Mouse (Mus musculus) mouse trophoblast stem cell (cell line): ENCODE data around the gene Tex10.

Source experiments
- in situ Hi-C, 2 experiments: fragments of 300-500 bp; cut with MseI, MboI; formaldehyde crosslinking; loops; 2 replicates in 1 of 2; 3 replicates in 1 of 2; pipeline ENCODE4 v1.15.1; 2025

Gene Tex10

GRCm38 (mm10) chr4:48472792-48473650 lies at the start of gene Tex10:
Tex10 (minus strand) TSS chr4:48473459.
- in situ Hi-C loops: loop anchor here in 1 of 2 experiments (10.0 kb wide), 1 partner anchor 72 kb away; no protein-coding TSS in a partner anchor

DNA sequence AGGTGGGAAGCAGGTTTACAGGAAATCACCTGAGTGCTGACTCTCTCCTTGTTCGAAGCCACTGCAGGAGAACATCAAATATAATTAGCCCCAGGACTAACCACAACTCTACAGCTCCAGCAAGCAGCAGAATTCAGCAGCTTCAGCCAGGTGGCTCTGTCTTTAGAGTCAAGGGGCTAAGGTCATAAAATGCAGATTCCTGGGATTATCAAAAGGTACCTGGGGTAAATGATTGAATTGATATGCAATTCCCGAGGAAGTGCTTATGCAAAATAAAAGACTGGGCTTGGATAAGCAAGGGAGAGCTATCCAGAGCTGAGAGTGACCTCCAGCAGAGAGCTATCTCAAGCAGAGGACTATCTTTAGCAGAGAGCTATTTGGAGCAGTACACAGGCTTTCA lies 37.6 kb upstream of the Tex10 start:
- in situ Hi-C loops: no loop called here

- in situ Hi-C loops: no loop called here
These were observed 19.3 kb upstream of the Tex10 start for GRCm38 (mm10) chr4:48492510-48492909.

DNA sequence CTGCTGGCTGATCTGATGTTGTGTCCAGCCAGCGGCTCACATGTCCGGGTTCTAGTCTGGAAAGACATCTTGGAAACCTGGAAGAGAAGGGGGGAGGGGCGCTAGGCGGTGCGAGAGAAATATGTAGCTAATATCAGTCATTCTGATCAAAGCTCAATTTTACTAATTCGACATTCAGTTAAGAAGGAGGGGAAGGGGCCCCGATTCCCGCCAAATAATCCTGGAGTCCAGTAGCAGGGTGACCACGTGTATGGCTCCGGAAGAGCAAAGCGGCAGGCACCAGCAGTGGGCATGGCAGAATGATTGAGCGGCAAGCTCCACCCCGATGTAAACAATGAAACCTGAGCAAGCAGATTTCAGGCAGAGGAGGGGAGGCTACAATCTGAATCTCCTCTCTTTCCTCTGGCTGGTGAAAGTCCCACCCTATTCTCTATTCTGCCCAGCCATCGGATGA lies 18.1 kb upstream of the Tex10 start:
- in situ Hi-C loops: no loop called here

DNA sequence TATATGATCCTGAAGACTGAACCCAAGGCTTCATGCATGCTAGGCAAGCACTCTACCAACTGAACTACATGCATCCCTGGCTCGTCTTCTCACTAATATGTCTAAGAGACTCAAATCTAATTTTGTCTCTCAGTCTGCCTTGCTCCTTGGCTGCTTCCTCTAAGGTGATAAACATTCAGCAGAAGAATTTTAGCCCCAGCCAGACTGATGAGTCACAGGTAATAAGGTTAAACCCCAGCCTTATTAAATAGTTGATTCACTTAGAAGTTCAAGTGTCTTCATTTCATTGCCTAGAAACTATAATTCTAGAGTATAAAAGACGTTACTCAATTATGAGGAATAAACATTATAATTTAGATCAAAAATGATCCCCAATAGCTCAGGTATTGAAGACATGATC lies 15.7 kb upstream of the Tex10 start:
- in situ Hi-C loops: no loop called here

DNA sequence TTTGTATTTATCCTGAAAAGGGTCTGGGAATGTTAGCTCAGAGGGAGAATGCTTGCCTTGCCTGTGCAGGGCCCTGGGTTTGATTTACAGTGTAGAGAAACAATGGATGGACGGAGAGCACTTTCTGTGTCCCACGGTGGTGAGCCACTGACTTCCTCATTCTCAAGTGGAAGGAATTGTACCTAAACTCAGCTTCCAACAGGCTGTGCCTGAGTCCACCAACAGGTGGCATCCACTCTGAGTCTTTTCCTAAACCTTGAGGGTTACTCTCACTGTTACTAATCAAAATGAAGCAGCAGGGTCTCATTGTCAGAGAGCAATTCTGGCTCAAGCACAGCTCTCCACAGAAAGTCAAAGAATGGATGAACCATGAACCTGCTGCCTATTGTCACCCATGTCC lies 8.0 kb upstream of the Tex10 start:
- in situ Hi-C loops: no loop called here

GRCm38 (mm10) chr4:48473651-48474011 lies 372 bp upstream of the Tex10 start:
- in situ Hi-C loops: loop anchor here in 1 of 2 experiments (10.0 kb wide), 1 partner anchor 71 kb away; no protein-coding TSS in a partner anchor

GRCm38 (mm10) chr4:48472052-48472791 lies 1.0 kb downstream of the Tex10 start:
- in situ Hi-C loops: loop anchor here in 1 of 2 experiments (10.0 kb wide), 1 partner anchor 73 kb away; no protein-coding TSS in a partner anchor

DNA sequence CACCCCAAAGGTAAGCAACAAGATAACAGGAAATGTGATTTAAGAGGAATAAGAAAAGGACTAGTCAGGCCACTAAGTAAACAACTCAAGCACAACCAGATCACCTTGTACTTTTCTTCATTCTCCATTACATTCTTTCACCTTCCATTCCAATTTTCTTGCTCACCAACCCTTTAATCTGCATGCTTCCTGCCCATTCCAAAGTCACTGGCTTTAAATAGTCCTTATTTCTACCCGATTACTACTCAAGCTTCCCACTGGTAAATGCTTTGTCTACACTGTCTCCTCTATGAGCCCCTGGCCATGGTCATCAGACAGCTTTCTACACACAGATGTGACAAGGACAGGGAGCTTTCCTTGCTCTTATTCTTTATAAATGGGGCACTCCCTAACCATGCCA lies 2.3 kb downstream of the Tex10 start:
- in situ Hi-C loops: loop anchor here in 1 of 2 experiments (10.0 kb wide), 1 partner anchor 74 kb away; no protein-coding TSS in a partner anchor

- in situ Hi-C loops: no loop called here
These were observed 12.2 kb downstream of the Tex10 start for GRCm38 (mm10) chr4:48461060-48461459.

- in situ Hi-C loops: no loop called here
These were observed 14.8 kb downstream of the Tex10 start for GRCm38 (mm10) chr4:48458436-48458835.

- in situ Hi-C loops: no loop called here
These were observed 19.0 kb downstream of the Tex10 start for GRCm38 (mm10) chr4:48454106-48454773.

DNA sequence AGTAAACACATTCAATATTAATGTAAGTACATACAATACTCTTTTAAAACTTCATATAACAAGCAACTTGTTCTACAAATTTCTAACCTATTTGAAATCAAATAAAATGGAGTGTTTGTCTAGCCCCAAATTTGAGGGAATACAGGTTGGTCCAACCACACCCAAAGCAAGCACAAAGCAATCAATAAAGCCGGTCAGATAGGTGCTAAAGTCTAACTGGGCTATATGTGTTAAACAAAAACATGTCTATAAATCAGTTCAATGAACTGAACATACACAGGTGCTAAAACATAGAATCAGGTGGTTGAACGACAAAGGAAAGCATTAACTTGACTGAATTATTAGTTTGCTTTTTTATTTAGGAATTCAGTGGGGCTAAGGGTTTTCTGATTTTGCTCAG lies 45.2 kb downstream of the Tex10 start:
- in situ Hi-C loops: no loop called here

GRCm38 (mm10) chr4:48427413-48427812 lies 45.8 kb downstream of the Tex10 start:
- in situ Hi-C loops: no loop called here

DNA sequence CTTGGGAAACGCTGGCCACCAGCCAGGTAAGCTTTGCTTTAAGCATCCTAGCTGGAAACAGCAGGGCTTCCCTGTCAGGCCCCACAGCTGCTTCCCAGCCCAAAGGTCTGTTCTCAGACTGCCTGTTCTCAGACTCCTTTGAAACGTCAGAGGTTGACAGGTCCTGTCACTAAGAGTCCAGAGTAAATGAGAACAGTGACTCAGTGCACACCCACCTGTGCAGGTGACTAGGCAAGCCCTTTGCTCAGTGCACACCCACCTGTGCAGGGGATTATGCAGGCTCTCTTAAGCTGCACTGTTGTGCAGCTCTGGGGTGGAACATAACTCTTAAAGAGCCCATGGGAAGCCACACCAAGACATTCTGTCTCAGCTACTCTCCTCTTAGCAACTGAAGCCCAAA lies 49.5 kb downstream of the Tex10 start:
- in situ Hi-C loops: no loop called here

- in situ Hi-C loops: no loop called here
These were observed 50.6 kb downstream of the Tex10 start for GRCm38 (mm10) chr4:48422633-48423032.

- in situ Hi-C loops: no loop called here
These were observed 54.3 kb downstream of the Tex10 start for GRCm38 (mm10) chr4:48418831-48419468.

- in situ Hi-C loops: no loop called here
These were observed 57.4 kb downstream of the Tex10 start for GRCm38 (mm10) chr4:48415838-48416335.

GRCm38 (mm10) chr4:48413473-48413872 lies 59.8 kb downstream of the Tex10 start:
- in situ Hi-C loops: no loop called here

DNA sequence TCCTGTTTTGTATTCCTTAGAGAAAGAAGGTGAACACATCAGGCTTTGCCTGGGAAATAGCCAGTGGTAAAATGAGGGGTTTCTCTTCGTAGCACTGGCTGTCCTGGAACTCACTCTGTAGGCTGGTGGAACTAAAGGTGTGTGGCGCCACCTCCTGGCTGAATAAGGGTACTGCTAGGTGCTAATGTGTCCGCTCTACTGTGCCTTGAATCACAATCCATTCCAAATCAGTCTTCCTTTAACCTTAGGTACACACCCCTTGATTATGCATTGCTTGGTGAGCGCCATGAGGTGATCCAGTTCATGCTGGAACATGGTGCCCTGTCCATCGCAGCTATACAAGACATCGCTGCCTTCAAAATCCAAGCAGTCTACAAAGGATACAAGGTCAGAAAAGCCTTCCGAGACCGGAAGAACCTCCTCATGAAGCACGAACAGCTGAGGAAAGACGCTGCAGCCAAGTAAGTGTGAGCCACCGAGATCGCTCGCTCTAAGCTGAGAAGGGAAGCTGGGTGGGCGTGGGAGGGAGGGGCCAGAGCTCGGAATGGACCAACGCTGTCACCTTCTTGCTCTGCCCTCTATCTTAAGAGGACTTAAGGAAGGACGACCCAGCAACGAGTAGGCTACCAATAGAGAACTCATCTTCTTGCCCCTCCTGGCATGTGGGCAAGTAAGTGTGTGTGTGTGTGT lies 65.8 kb downstream of the Tex10 start:
- in situ Hi-C loops: no loop called here
